Mouse (Mus musculus) heart, adult 9 months (tissue): ENCODE measurements at regions not wholly inside any gene's neighbourhood (a gene's known extent, or its start where the extent isn't known, plus 50 kb on each side); places are given as distances from the start of the nearest gene placed in this dataset.
"Not testable (repeated sequence)": the region's sequence is repeated elsewhere in the genome, so short reads cannot be mapped to it uniquely, and the experiment has no call there.

Experiments used
- DNase-seq, 2 experiments: peaks; one replicate each; pipeline ENCODE4 v3.0.0; 2022; ENCODE audit warnings: low spot score in 2 of 2

- DNase-seq: not testable (repeated sequence)
These were observed 1149.5 kb upstream of the 2610301B20Rik start for GRCm38 (mm10) chr4:9724801-9725200.

GRCm38 (mm10) chr4:9737691-9738090 lies 1136.6 kb upstream of the 2610301B20Rik start:
- no peak for DNase-seq

- DNase-seq: no peak
These were observed 1126.8 kb upstream of the 2610301B20Rik start for GRCm38 (mm10) chr4:9747411-9747938.

- no peak for DNase-seq
These were observed 1126.2 kb upstream of the 2610301B20Rik start for GRCm38 (mm10) chr4:9748110-9748509.

GRCm38 (mm10) chr4:9749877-9750276 lies 1124.4 kb upstream of the 2610301B20Rik start:
- DNase-seq: no peak

GRCm38 (mm10) chr4:9750404-9750803 lies 1123.9 kb upstream of the 2610301B20Rik start:
- no peak for DNase-seq

GRCm38 (mm10) chr4:9763321-9763720 lies 1111.0 kb upstream of the 2610301B20Rik start:
- no peak for DNase-seq

GRCm38 (mm10) chr4:9769633-9770205 lies 1104.6 kb upstream of the 2610301B20Rik start:
- DNase-seq: peak in 1 of 2 experiments; percentile 6

- peak; percentile 64 to 73 for DNase-seq
These were observed 1103.8 kb upstream of the 2610301B20Rik start for GRCm38 (mm10) chr4:9770372-9771102.

- DNase-seq: no peak
These were observed 1103.2 kb upstream of the 2610301B20Rik start for GRCm38 (mm10) chr4:9771103-9771474.

- no peak for DNase-seq
These were observed 1095.9 kb upstream of the 2610301B20Rik start for GRCm38 (mm10) chr4:9778391-9778790.

- no peak for DNase-seq
These were observed 1094.7 kb upstream of the 2610301B20Rik start for GRCm38 (mm10) chr4:9779594-9779993.

- DNase-seq: peak; percentile 14 to 46
These were observed 1094.1 kb upstream of the 2610301B20Rik start for GRCm38 (mm10) chr4:9780179-9780578.

- no peak for DNase-seq
These were observed 1093.0 kb upstream of the 2610301B20Rik start for GRCm38 (mm10) chr4:9781318-9781717.

GRCm38 (mm10) chr4:9787795-9788365 lies 1086.4 kb upstream of the 2610301B20Rik start:
- DNase-seq: no peak

- DNase-seq: peak in 1 of 2 experiments; percentile 16
These were observed 1083.8 kb upstream of the 2610301B20Rik start for GRCm38 (mm10) chr4:9790478-9790877.
